Mouse (Mus musculus) testis, adult 2 months (tissue): ENCODE measurements at regions not wholly inside any gene's neighbourhood (a gene's known extent, or its start where the extent isn't known, plus 50 kb on each side); places are given as distances from the start of the nearest gene placed in this dataset.

Experiments
- CTCF ChIP-seq: fragments of 200-500 bp; IDR thresholded peaks from 2 replicates; pipeline ENCODE4 v1.5.1; 2012; ENCODE audit warnings: low read depth, mild to moderate bottlenecking, inconsistent platforms, low read length, moderate library complexity; ENCODE audit not compliant: control insufficient read depth, insufficient read depth, insufficient replicate concordance
- POLR2A ChIP-seq: fragments of 200-500 bp; IDR thresholded peaks from 2 replicates; pipeline ENCODE4 v1.6.1; 2012; ENCODE audit warnings: low read depth, mild to moderate bottlenecking, inconsistent platforms, low read length, moderate library complexity; ENCODE audit not compliant: control insufficient read depth

DNA sequence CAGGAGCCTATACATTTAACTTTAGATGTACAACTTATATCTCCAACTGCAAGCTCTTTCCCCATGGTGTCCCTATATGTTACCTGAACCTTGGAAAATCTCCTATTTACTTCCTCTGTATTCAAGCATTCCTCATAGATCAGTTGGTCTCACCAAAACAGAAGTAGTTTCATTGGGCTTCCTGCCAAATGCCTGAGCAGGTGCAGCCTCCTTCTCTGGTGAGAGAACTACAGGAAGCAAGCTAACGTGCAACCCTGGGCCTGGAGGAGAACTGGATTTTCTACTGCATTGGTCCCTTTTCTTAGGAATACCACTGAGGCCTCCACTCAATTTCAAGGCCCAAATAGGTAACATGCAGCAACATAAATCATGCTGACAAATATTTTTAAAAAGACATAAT, 400.6 kb upstream of the Actbl2 start:
- TF ChIP-seq POLR2A (no peak), CTCF (no peak)
